Mouse (Mus musculus) intestine, postnatal 0 days (tissue): ENCODE measurements at regions not wholly inside any gene's neighbourhood (a gene's known extent, or its start where the extent isn't known, plus 50 kb on each side); places are given as distances from the start of the nearest gene placed in this dataset.

Experiments used
- ATAC-seq: fragments of 200-750 bp; cut with Nextera tagmentation; 2 replicates; pipeline ENCODE4 v1.8.0; 2017; ENCODE audit warnings: mild to moderate bottlenecking, moderate TSS enrichment, moderate library complexity
- H3K27ac ChIP-seq: fragments of 300-500 bp; sonication (generic); 2 replicates; pipeline ENCODE4 v1.5.1; 2014; ENCODE audit warnings: mild to moderate bottlenecking, low read depth, low read length, moderate library complexity
- H3K27me3 ChIP-seq: fragments of 300-500 bp; sonication (generic); replicated peaks from 2 replicates; pipeline ENCODE4 v1.6.1; 2014; ENCODE audit warnings: low read length, mixed read lengths; ENCODE audit not compliant: control insufficient read depth, insufficient read depth
- H3K36me3 ChIP-seq: fragments of 300-500 bp; sonication (generic); 2 replicates; pipeline ENCODE4 v1.6.1; 2014; ENCODE audit warnings: mild to moderate bottlenecking, moderate library complexity; ENCODE audit not compliant: control insufficient read depth, insufficient read depth
- H3K4me1 ChIP-seq: fragments of 300-500 bp; sonication (generic); replicated peaks from 2 replicates; pipeline ENCODE4 v1.6.1; 2014; ENCODE audit warnings: antibody characterized with exemption, low read length, mixed read lengths; ENCODE audit not compliant: control insufficient read depth, insufficient read depth
- H3K4me2 ChIP-seq: fragments of 300-500 bp; sonication (generic); replicated peaks from 2 replicates; pipeline ENCODE4 v1.6.1; 2014; ENCODE audit warnings: low read depth, mild to moderate bottlenecking, moderate library complexity
- H3K4me3 ChIP-seq: fragments of 300-500 bp; sonication (generic); 2 replicates; pipeline ENCODE4 v1.5.1; 2014; ENCODE audit warnings: low read depth, low read length
- H3K9ac ChIP-seq: fragments of 300-500 bp; sonication (generic); 2 replicates; pipeline ENCODE4 v1.6.1; 2014; ENCODE audit warnings: mild to moderate bottlenecking, low read depth, low read length
- H3K9me3 ChIP-seq: fragments of 300-500 bp; sonication (generic); 2 replicates; pipeline ENCODE4 v1.6.1; 2016; ENCODE audit warnings: mixed run types; ENCODE audit not compliant: control insufficient read depth
- CTCF ChIP-seq: sonication (generic); IDR thresholded peaks from 2 replicates; pipeline ENCODE4 v1.5.1; 2016; ENCODE audit warnings: low read depth, mild to moderate bottlenecking, control low read depth, antibody characterized with exemption, moderate library complexity
- WGBS: fragments of 180-500 bp; shearing (Covaris S2); extraction: QIAGEN DNeasy Blood & Tissue Kit; methylation state at CpG from one replicate; pipeline ENCODE4 v1.1.7; 2014; 5-methylcytosine and 5-hydroxymethylcytosine counted together

DNA sequence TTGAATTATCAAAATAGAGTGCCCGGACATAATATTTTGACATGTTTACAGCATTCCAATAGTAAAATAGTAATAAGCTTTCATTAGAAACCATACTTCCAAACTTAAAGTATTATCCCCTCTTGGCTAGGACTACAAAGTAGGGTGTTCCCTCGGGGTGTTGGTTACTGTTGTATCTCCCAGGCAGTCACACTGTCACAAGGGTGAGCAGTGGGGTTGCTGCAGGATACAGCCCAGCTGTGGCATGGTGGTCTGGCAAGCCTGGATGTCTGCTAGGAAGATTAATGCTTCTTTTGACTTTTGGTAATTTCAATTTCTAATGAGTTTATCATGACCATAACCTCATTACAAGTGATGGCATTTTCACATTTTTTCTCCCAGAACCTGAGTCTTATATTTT lies 143.3 kb downstream of the Cxxc4 start:
- Histone ChIP-seq H3K4me3 (no peak overlapping the region), H3K27me3 (no peaks in the 10 kb centered on the region), H3K9ac (no peak overlapping the region), H3K4me1 (no peaks in the 10 kb centered on the region), H3K36me3 (no peaks in the 10 kb centered on the region), H3K4me2 (no peak overlapping the region), H3K27ac (no peak overlapping the region), H3K9me3 (no peaks in the 10 kb centered on the region)
- no peak for ATAC-seq
- TF ChIP-seq CTCF, result no peak
- WGBS, result 73% methylated on average over 2 of the region's 2 CpGs

DNA sequence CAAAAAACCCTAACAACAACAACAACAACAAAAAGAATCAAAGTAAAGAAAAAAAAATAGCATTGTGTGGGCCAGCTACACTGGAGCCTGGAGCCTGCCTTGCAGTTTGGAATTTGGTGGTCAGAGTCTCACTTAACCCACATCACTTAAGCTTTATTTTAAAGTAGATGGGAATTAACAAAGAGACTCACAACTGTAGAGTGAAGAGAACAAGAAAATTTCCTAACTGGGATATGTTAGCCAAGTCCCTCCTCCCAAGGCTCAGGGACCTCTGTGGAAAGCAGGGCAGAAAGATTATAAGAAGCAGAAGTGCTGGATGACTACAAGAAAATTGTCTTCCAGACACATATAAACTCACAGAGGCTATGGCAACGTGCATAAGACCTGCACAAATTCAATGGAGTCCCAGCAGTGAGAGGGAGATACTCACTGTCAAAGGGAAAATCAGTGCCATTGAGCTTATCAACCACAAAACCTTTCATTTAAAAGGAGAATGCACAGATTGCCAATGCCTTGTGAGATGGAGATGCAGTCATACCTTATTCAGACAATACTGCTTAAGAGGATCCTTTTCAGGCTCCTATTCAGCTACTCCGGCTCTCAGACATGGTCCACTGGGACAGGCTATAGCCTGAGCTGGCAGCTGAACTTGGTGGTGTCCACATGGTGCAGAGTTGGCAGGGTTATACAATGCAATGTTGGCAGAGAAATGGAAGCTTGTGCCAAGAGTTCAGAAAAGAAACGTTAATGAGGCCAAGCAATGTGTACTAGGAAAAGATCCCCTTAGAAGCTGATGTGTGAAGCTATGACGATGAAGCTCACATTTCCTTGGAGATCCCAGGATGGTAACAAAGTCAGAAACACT lies 154.4 kb downstream of the Cxxc4 start:
- Histone ChIP-seq H3K9ac (no peak overlapping the region), H3K4me3 (no peak overlapping the region), H3K4me2 (no peak overlapping the region), H3K9me3 (no peaks in the 10 kb centered on the region), H3K27ac (no peak overlapping the region), H3K36me3 (no peaks in the 10 kb centered on the region), H3K27me3 (no peaks in the 10 kb centered on the region), H3K4me1 (no peaks in the 10 kb centered on the region)
- TF ChIP-seq CTCF, result no peak
- no peak for ATAC-seq
- WGBS, result 76% methylated on average over 4 of the region's 4 CpGs

DNA sequence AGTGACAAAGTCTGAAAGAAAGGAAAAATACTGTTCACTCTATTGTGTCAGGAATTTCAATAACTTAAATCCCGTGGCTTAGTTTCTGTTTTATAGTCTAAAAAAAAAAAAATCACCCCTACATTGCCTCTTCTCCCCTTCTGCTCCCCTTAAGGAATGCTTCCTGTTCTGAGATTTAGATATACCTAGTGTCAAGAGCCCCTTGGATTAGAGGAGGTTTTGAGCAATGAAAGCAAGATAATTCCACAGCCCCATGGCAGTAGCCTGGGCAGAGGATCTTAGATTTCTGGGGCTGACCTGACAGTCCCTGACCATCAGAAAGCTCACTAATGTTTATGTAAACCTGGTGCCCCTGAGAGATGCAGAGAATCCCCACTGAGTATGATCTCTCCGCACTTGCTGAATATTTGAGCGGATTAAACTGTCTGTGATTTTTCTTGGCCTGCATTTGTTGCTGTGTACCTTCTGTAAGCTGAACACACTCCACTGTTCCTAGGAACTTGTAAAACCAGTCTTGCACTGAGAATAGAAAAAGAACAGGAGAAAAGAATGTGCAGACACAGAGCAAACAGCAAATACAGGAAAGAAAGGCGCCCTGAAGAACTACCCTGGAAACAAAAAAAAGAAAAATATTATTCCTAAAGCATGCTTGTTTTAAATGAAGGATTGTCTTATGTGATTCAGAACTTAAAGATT lies 164.3 kb downstream of the Cxxc4 start:
- H3K4me3 ChIP-seq, result no peak overlapping the region
- no peak overlapping the region for H3K27ac ChIP-seq
- 33% methylated on average over 4 of the region's 4 CpGs for WGBS
- no peak overlapping the region for H3K9ac ChIP-seq
- H3K4me2 ChIP-seq, result no peak overlapping the region
- no peaks in the 10 kb centered on the region for H3K36me3 ChIP-seq
- H3K9me3 ChIP-seq, result no peaks in the 10 kb centered on the region
- TF ChIP-seq CTCF, result no peak
- H3K27me3 ChIP-seq, result no peaks in the 10 kb centered on the region
- no peak for ATAC-seq
- no peaks in the 10 kb centered on the region for H3K4me1 ChIP-seq

DNA sequence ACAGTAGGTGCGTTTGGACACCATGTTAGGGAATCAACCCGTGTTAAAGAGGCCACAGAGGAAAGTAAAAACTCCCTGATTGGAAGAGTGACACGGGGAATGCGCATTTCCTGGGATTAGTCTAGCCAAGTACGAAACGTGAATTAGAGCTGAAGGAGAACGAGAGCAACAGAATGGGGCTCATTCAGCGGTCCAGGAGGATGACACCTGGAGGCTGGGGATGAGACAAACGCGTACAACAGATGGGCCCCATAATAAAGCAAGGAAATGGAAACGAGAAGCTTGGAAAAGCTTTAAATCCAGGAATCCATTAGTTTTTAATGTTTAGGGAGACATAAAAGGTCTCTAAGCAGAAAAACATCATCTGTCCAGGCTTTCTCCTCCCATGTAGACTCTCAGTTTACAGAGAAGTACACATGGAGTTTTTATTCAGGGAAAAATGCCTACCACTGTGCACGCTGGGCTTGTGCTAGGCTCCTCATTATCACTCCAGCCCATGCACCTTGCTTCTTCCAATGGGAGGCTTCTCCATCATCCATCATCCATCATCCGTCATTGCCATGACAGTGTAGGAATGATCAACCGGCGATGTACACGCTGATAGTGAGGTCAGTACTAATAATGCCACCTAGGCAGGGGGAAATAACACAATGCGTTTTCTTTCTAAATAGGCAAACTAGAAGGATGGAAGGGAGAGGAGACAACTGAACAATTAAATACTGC lies 179.5 kb downstream of the Cxxc4 start:
- Histone ChIP-seq H3K4me1 (no peaks in the 10 kb centered on the region), H3K27ac (no peak overlapping the region), H3K9me3 (no peaks in the 10 kb centered on the region), H3K4me3 (no peak overlapping the region), H3K36me3 (no peaks in the 10 kb centered on the region), H3K4me2 (no peak overlapping the region), H3K9ac (no peak overlapping the region), H3K27me3 (no peaks in the 10 kb centered on the region)
- no peak for ATAC-seq
- 64% methylated on average over 17 of the region's 17 CpGs for WGBS
- no peak for TF ChIP-seq CTCF

DNA sequence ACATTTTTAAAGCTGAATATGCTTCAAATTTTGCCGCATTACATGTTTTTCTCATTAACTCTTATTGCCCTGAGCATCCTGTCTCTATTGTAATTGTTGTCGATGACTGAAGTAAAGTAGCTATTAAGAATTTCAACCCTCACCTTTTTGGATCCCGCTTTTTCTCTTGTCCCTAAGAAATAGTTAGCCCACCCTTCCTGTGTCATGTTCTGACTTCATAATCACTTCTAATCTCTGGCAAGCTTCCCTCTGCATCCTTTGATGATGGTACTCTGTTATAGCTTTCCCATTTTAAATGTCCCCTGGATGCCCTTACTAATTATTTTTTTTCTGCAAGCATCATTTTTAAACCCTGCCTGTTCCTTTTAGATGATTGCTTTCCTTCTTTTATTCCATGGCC lies 191.3 kb downstream of the Cxxc4 start:
- 90% methylated on average over 3 of the region's 3 CpGs for WGBS
- Histone ChIP-seq H3K9me3 (no peaks in the 10 kb centered on the region), H3K4me1 (no peaks in the 10 kb centered on the region), H3K4me2 (no peak overlapping the region), H3K9ac (no peak overlapping the region), H3K27ac (no peak overlapping the region), H3K27me3 (no peaks in the 10 kb centered on the region), H3K4me3 (no peak overlapping the region), H3K36me3 (no peaks in the 10 kb centered on the region)
- no peak for TF ChIP-seq CTCF
- no peak for ATAC-seq

DNA sequence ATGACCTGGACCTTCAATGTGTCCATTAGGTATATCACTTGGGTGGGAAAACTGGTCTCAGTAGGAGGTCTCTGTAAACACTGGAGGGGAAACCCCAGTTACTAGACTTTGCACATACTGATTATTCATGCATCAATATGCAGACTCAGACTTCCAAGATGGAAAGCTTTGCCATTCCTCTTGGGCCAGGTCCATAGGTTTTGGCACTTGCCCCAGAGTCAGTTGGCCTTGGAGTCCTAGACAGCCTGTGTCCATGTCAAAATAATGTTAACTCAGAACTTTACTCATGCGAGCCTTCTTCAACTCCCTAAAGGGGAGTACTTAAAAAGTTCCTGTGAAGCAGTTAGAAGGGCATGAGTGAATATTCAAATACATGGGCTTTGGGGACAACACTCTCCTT lies 230.3 kb downstream of the Cxxc4 start:
- no peak for ATAC-seq
- Histone ChIP-seq H3K4me3 (no peak overlapping the region), H3K9ac (no peak overlapping the region), H3K36me3 (no peaks in the 10 kb centered on the region), H3K27me3 (no peaks in the 10 kb centered on the region), H3K9me3 (no peaks in the 10 kb centered on the region), H3K4me2 (no peak overlapping the region), H3K27ac (no peak overlapping the region), H3K4me1 (no peaks in the 10 kb centered on the region)
- TF ChIP-seq CTCF, result no peak
- 76% methylated on average over 1 of the region's 1 CpGs for WGBS
